Mouse (Mus musculus) heart, postnatal 0 days (tissue): ENCODE results near the gene Pcif1.

ENCODE experiments used
- CTCF ChIP-seq: IDR thresholded peaks from 2 replicates; pipeline ENCODE4 v1.5.1; 2016; ENCODE audit warnings: antibody characterized with exemption, control low read depth, low read depth
- EP300 ChIP-seq: IDR thresholded peaks from 2 replicates; pipeline ENCODE4 v1.6.1; 2016; ENCODE audit warnings: antibody characterized with exemption, low read depth

- TF ChIP-seq EP300 (no peak), CTCF (no peak)
These were observed 43.9 kb upstream of the Pcif1 start for GRCm38 (mm10) chr2:164835164-164835563.
